Comparison of ENCODE assay signal across 8 mouse cellular contexts in genomic region chr12:21284761-21285441, GRCm38 (mm10). TPM values are rescaled to one million over a fixed set of nuclear protein-coding genes. Genes with fewer than 3 reads are reported as not detected.
A peak's percentile ranks its signal among the peaks of the same experiment; 100 is the strongest.
DNase-seq lines count a peak whose midpoint lies in the region; ATAC-seq and TF ChIP-seq lines count a peak whose summit lies in the region.

TSS of gene Cpsf3 (plus strand) at chr12:21285391.

- H3K27me3 ChIP-seq in kidney, embryonic 16.5 days (ENCODE audit: insufficient read depth, low read length): no peaks in the 10 kb centered on the region
- no peaks in the 10 kb centered on the region for H3K27me3 ChIP-seq in G1E (ENCODE audit: insufficient read depth, low read length)
- H3K27me3 ChIP-seq in forebrain, embryonic 13.5 days: no peaks in the 10 kb centered on the region
- no peaks in the 10 kb centered on the region for H3K27me3 ChIP-seq in hindbrain, embryonic 11.5 days (ENCODE audit: control insufficient read depth, insufficient read depth, low read length)
- no peaks in the 10 kb centered on the region for H3K27me3 ChIP-seq in liver, embryonic 12.5 days (replicated peaks)
- H3K27me3 ChIP-seq in stomach, embryonic 15.5 days (replicated peaks): no peaks in the 10 kb centered on the region

- peaks cover 12% of the 10 kb centered on the region for H3K4me1 ChIP-seq in kidney, embryonic 16.5 days (ENCODE audit: insufficient read depth, low read length)
- peaks cover 39% of the 10 kb centered on the region for H3K4me1 ChIP-seq in G1E (ENCODE audit: insufficient read depth, low read depth, low read length)
- peaks cover 23% of the 10 kb centered on the region for H3K4me1 ChIP-seq in forebrain, embryonic 13.5 days
- no peaks in the 10 kb centered on the region for H3K4me1 ChIP-seq in hindbrain, embryonic 11.5 days (replicated peaks; ENCODE audit: control insufficient read depth, insufficient read depth, low read length)
- H3K4me1 ChIP-seq in liver, embryonic 12.5 days: peaks cover 30% of the 10 kb centered on the region
- H3K4me1 ChIP-seq in stomach, embryonic 15.5 days: peaks cover 9% of the 10 kb centered on the region

- no peaks in the 10 kb centered on the region for H3K9me3 ChIP-seq in kidney, embryonic 16.5 days (ENCODE audit: low read length)
- H3K9me3 ChIP-seq in G1E (replicated peaks): no peaks in the 10 kb centered on the region
- H3K9me3 ChIP-seq in forebrain, embryonic 13.5 days (replicated peaks): no peaks in the 10 kb centered on the region
- no peaks in the 10 kb centered on the region for H3K9me3 ChIP-seq in hindbrain, embryonic 11.5 days (ENCODE audit: control insufficient read depth, low read length)
- H3K9me3 ChIP-seq in liver, embryonic 12.5 days (replicated peaks): no peaks in the 10 kb centered on the region
- H3K9me3 ChIP-seq in stomach, embryonic 15.5 days: no peaks in the 10 kb centered on the region

- no peak for TF ChIP-seq CTCF in G1E (IDR thresholded peaks at IDR 0.05; ENCODE audit: low read depth, low read length)

- peak within 1 kb of the TSS; percentile 76 for H3K4me3 ChIP-seq in kidney, embryonic 16.5 days (ENCODE audit: low read length)
- H3K4me3 ChIP-seq in G1E (ENCODE audit: low read depth, low read length): peak within 1 kb of the TSS; percentile 90
- peak within 1 kb of the TSS; percentile 68 for H3K4me3 ChIP-seq in forebrain, embryonic 13.5 days
- peak within 1 kb of the TSS; percentile 83 for H3K4me3 ChIP-seq in hindbrain, embryonic 11.5 days (ENCODE audit: low read depth, low read length)
- H3K4me3 ChIP-seq in liver, embryonic 12.5 days: peak within 1 kb of the TSS; percentile 80
- peak within 1 kb of the TSS; percentile 72 for H3K4me3 ChIP-seq in stomach, embryonic 15.5 days (replicated peaks)

- 60% methylated on average over 11 of the region's 11 CpGs for WGBS in kidney, embryonic 16.5 days
- WGBS in forebrain, embryonic 13.5 days: 49% methylated on average over 11 of the region's 11 CpGs
- 53% methylated on average over 11 of the region's 11 CpGs for WGBS in hindbrain, embryonic 11.5 days
- 47% methylated on average over 11 of the region's 11 CpGs for WGBS in liver, embryonic 12.5 days (ENCODE audit: insufficient replicate concordance)
- WGBS in stomach, embryonic 15.5 days: 55% methylated on average over 11 of the region's 11 CpGs

- no peaks in the 10 kb centered on the region for H3K36me3 ChIP-seq in kidney, embryonic 16.5 days (ENCODE audit: insufficient read depth, low read length)
- H3K36me3 ChIP-seq in G1E (replicated peaks): peaks cover 43% of the 10 kb centered on the region
- H3K36me3 ChIP-seq in forebrain, embryonic 13.5 days (ENCODE audit: poor library complexity, severe bottlenecking): peaks cover 7% of the 10 kb centered on the region; the same call in 1 of the 2 replicates
- H3K36me3 ChIP-seq in hindbrain, embryonic 11.5 days (ENCODE audit: control insufficient read depth, insufficient read depth, low read length): no peaks in the 10 kb centered on the region
- peaks cover 16% of the 10 kb centered on the region for H3K36me3 ChIP-seq in liver, embryonic 12.5 days
- no peaks in the 10 kb centered on the region for H3K36me3 ChIP-seq in stomach, embryonic 15.5 days

- H3K4me2 ChIP-seq in kidney, embryonic 16.5 days (replicated peaks; ENCODE audit: low read depth, low read length): peak within 1 kb of the TSS; percentile 85
- peak within 1 kb of the TSS; percentile 80 for H3K4me2 ChIP-seq in forebrain, embryonic 13.5 days
- H3K4me2 ChIP-seq in hindbrain, embryonic 11.5 days (replicated peaks; ENCODE audit: low read depth, low read length): peak within 1 kb of the TSS; percentile 78
- H3K4me2 ChIP-seq in liver, embryonic 12.5 days: peak within 1 kb of the TSS; percentile 83
- H3K4me2 ChIP-seq in stomach, embryonic 15.5 days: peak within 1 kb of the TSS; percentile 87

- H3K27ac ChIP-seq in kidney, embryonic 16.5 days (ENCODE audit: low read length): peak within 1 kb of the TSS; percentile 88
- peak within 1 kb of the TSS; percentile 91 for H3K27ac ChIP-seq in forebrain, embryonic 13.5 days
- H3K27ac ChIP-seq in hindbrain, embryonic 11.5 days (ENCODE audit: low read depth, low read length): peak within 1 kb of the TSS; percentile 86
- H3K27ac ChIP-seq in liver, embryonic 12.5 days: peak within 1 kb of the TSS; percentile 82
- H3K27ac ChIP-seq in stomach, embryonic 15.5 days: peak within 1 kb of the TSS; percentile 93

- peak within 1 kb of the TSS; percentile 89 for H3K9ac ChIP-seq in kidney, embryonic 16.5 days (replicated peaks; ENCODE audit: low read length)
- peak within 1 kb of the TSS; percentile 85 for H3K9ac ChIP-seq in forebrain, embryonic 13.5 days
- peak within 1 kb of the TSS; percentile 88 for H3K9ac ChIP-seq in hindbrain, embryonic 11.5 days (ENCODE audit: low read depth, low read length)
- H3K9ac ChIP-seq in liver, embryonic 12.5 days: peak within 1 kb of the TSS; percentile 82
- H3K9ac ChIP-seq in stomach, embryonic 15.5 days: peak within 1 kb of the TSS; percentile 79

- ATAC-seq in kidney, embryonic 16.5 days (ENCODE audit: low FRiP score, low TSS enrichment): no peak
- no peak for ATAC-seq in G1E (ENCODE audit: extremely low read depth, insufficient number of reproducible peaks, low FRiP score, poor library complexity, severe bottlenecking)
- ATAC-seq in forebrain, embryonic 13.5 days: no peak
- no peak for ATAC-seq in hindbrain, embryonic 11.5 days (ENCODE audit: low FRiP score)
- ATAC-seq in liver, embryonic 12.5 days: no peak
- no peak for ATAC-seq in stomach, embryonic 15.5 days (ENCODE audit: insufficient read depth, low FRiP score, low read depth)

- no peak for DNase-seq in kidney, postnatal 25 days
- no peak for DNase-seq in G1E (ENCODE audit: low spot score)
- no peak for DNase-seq in hindbrain, embryonic 11.5 days (ENCODE audit: low spot score)
- DNase-seq in right cerebral cortex, postnatal 25 days: no peak

RNA-seq across cellular contexts. Expression of gene Cpsf3, which starts in this region (rescaled TPM):
- 118 and 123 TPM in 2 replicates for polyA plus RNA-seq in kidney, embryonic 16.5 days (2015; fragmentation: Nextera tagmentation; extraction: Ambion mirVana)
- total RNA-seq in G1E (2014; fragmentation: Nextera tagmentation): 165 and 172 TPM in 2 replicates
- 109 and 113 TPM in 2 replicates for total RNA-seq in G1E (2017)
- polyA plus RNA-seq in G1E (2012): 7.6 and 10.1 TPM in 2 replicates
- 117 and 126 TPM in 2 replicates for polyA plus RNA-seq in forebrain, embryonic 13.5 days (2015; fragmentation: Nextera tagmentation; extraction: Ambion mirVana)
- polyA plus RNA-seq in hindbrain, embryonic 11.5 days (2014; fragmentation: Nextera tagmentation; extraction: Ambion mirVana): 125 and 140 TPM in 2 replicates
- 68.3 and 72.6 TPM in 2 replicates for polyA plus RNA-seq in liver, embryonic 12.5 days (2016; fragmentation: Nextera tagmentation; extraction: Ambion mirVana)
- 101 and 106 TPM in 2 replicates for polyA plus RNA-seq in stomach, embryonic 15.5 days (2015; fragmentation: Nextera tagmentation; extraction: Ambion mirVana)
